Mouse (Mus musculus): ENCODE data around the gene Gm10471.
"Not testable (repeated sequence)": the region's sequence is repeated elsewhere in the genome, so short reads cannot be mapped to it uniquely, and the experiment has no call there.

Gm10471 gene

GRCm38 (mm10) chr5:26089191-26089590 is at the start of gene Gm10471:
TSS of gene Gm10471 (minus strand) at chr5:26089291.
- not testable (repeated sequence) for DNase-seq (ENCODE audit: low read depth, low spot score)

- not testable (repeated sequence) for DNase-seq (ENCODE audit: low read depth, low spot score)
Observed at GRCm38 (mm10) chr5:26121321-26121720, 32.2 kb upstream of the Gm10471 start, which contains the start of gene Gm10220. TSS of gene Gm10220 (minus strand) at chr5:26121421.

GRCm38 (mm10) chr5:26105262-26105661 is 16.2 kb upstream of the Gm10471 start, which contains the start of gene 5031410I06Rik:
TSS of gene 5031410I06Rik (minus strand) at chr5:26105362.
- not testable (repeated sequence) for DNase-seq (ENCODE audit: low read depth, low spot score)

GRCm38 (mm10) chr5:26079023-26079422 is 10.1 kb downstream of the Gm10471 start:
- DNase-seq (ENCODE audit: low read depth, low spot score) = peak; percentile 7

GRCm38 (mm10) chr5:26070716-26071115 is 18.4 kb downstream of the Gm10471 start:
- DNase-seq (ENCODE audit: low read depth, low spot score) = no peak

- not testable (repeated sequence) for DNase-seq (ENCODE audit: low read depth, low spot score)
Observed at GRCm38 (mm10) chr5:26058481-26058880, 30.6 kb downstream of the Gm10471 start, which contains the start of gene Gm7347. TSS of gene Gm7347 (minus strand) at chr5:26058581.

GRCm38 (mm10) chr5:26039458-26039857 is 49.6 kb downstream of the Gm10471 start, which contains the start of gene Speer4a:
TSS of gene Speer4a (minus strand) at chr5:26039558.
- DNase-seq (ENCODE audit: low read depth, low spot score) = not testable (repeated sequence)

Measured in brain, adult 2 months (tissue).